8 mouse cellular contexts compared by ENCODE assay signal in genomic region chr15:32568181-32568857, GRCm38 (mm10).
DNase-seq lines count a peak whose midpoint lies in the region; ATAC-seq lines count a peak whose summit lies in the region.

No protein-coding gene starts in this region.

- no peaks in the 10 kb centered on the region for H3K9me3 ChIP-seq in forebrain, embryonic 15.5 days

- no peak overlapping the region for H3K4me3 ChIP-seq in forebrain, embryonic 15.5 days

- peaks cover 7% of the 10 kb centered on the region; the same call in 1 of the 2 replicates for H3K4me1 ChIP-seq in forebrain, embryonic 15.5 days

- intact Hi-C loops in heart, postnatal 10 days (cut with DNase I) = loop anchor here (1.0 to 5.0 kb wide), 4 partner anchors 131 to 556 kb away; no protein-coding TSS in a partner anchor

- H3K36me3 ChIP-seq in forebrain, embryonic 15.5 days = no peaks in the 10 kb centered on the region

- H3K27me3 ChIP-seq in forebrain, embryonic 15.5 days = no peaks in the 10 kb centered on the region

- 22% methylated on average over 3 of the region's 3 CpGs for WGBS in forebrain, embryonic 15.5 days

- no peak overlapping the region for H3K27ac ChIP-seq in forebrain, embryonic 15.5 days (replicated peaks)

- peak; percentile 33 for ATAC-seq in forebrain, embryonic 15.5 days (replicated peaks)
- no peak for ATAC-seq in megakaryocyte, adult 5-6 weeks (ENCODE audit: poor library complexity, severe bottlenecking)

- peak; percentile 26 to 44 for DNase-seq in heart, postnatal 10 days
- DNase-seq in heart, adult 11 months = no peak
- peak; percentile 25 to 30 for DNase-seq in right cerebral cortex, adult 2 months (ENCODE audit: low spot score in 2 of 2)
- DNase-seq in right cerebral cortex, postnatal 25 days = no peak
- DNase-seq in spleen, adult 12 weeks (ENCODE audit: low spot score) = no peak
- no peak for DNase-seq in B cell, adult 2 months

- no peak overlapping the region for H3K4me2 ChIP-seq in forebrain, embryonic 15.5 days (replicated peaks)

- H3K9ac ChIP-seq in forebrain, embryonic 15.5 days (replicated peaks) = no peak overlapping the region

Comparison
In these comparisons a context has a peak if more than half of its experiments do, and no peak if none do; other contexts are left out.
1. DNase-seq: peak in heart, postnatal 10 days (2 of 2) and right cerebral cortex, adult 2 months (2 of 2); none in heart, adult 11 months (single experiment), right cerebral cortex, postnatal 25 days (single experiment), spleen, adult 12 weeks (single experiment) and B cell, adult 2 months (0 of 2).